Mouse (Mus musculus): Measurements from ENCODE around the gene 1700109H08Rik. TPM values are rescaled to one million over a fixed set of nuclear protein-coding genes. Genes with fewer than 3 reads are reported as not detected.

Gene 1700109H08Rik
- polyA plus RNA-seq, 1 experiment from 2014 or later, result 2.5 TPM

- peaks cover 22% of the 10 kb centered on the region for H3K4me1 ChIP-seq (replicated peaks)
- no peak for ATAC-seq (ENCODE audit: low FRiP score)
- no peak overlapping the region for H3K9ac ChIP-seq
- H3K27ac ChIP-seq, result no peak overlapping the region
- no peaks in the 10 kb centered on the region for H3K27me3 ChIP-seq
- H3K4me3 ChIP-seq, result no peak overlapping the region
- H3K9me3 ChIP-seq, result no peaks in the 10 kb centered on the region
- H3K36me3 ChIP-seq, result peaks cover 7% of the 10 kb centered on the region
- H3K4me2 ChIP-seq, result no peak overlapping the region
- 88% methylated on average over 1 of the region's 1 CpGs for WGBS
Observed at GRCm38 (mm10) chr5:3546226-3546625, 25.1 kb upstream of the 1700109H08Rik start.

- no peaks in the 10 kb centered on the region for H3K27me3 ChIP-seq
- peaks cover under 1% of the 10 kb centered on the region; the same call in 1 of the 2 replicates for H3K4me1 ChIP-seq (replicated peaks)
- peaks cover 23% of the 10 kb centered on the region for H3K36me3 ChIP-seq
- no peak overlapping the region for H3K4me2 ChIP-seq
- no peak for ATAC-seq (ENCODE audit: low FRiP score)
- H3K9me3 ChIP-seq, result no peaks in the 10 kb centered on the region
- H3K27ac ChIP-seq, result no peak overlapping the region
- WGBS, result 98% methylated on average over 1 of the region's 1 CpGs
- H3K9ac ChIP-seq, result no peak overlapping the region
- H3K4me3 ChIP-seq, result no peak overlapping the region
Observed at GRCm38 (mm10) chr5:3551481-3551880, 19.9 kb upstream of the 1700109H08Rik start.

DNA sequence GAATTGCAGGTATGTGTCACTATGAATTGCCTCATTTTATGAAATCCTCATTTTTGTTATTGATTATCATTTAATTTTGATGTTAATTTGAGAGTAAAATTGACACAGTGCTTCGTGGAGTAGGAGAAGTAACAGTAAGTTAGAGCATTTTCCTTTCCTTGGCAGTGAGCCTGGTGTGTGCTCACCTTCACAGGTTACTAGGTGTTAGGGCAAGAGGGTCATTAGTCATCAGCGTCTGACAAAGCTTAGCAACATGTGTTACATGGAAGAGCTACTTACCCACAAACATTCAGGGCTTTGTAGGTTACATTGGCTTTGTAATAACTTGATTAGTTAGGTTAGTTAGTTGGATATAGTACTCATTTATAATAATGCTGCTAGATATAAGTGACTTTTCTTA is 17.2 kb upstream of the 1700109H08Rik start:
- H3K4me1 ChIP-seq (replicated peaks), result no peaks in the 10 kb centered on the region
- no peaks in the 10 kb centered on the region for H3K9me3 ChIP-seq
- no peak overlapping the region for H3K4me3 ChIP-seq
- no peaks in the 10 kb centered on the region for H3K27me3 ChIP-seq
- H3K4me2 ChIP-seq, result no peak overlapping the region
- ATAC-seq (ENCODE audit: low FRiP score), result no peak
- no peak overlapping the region for H3K9ac ChIP-seq
- H3K36me3 ChIP-seq, result peaks cover 35% of the 10 kb centered on the region
- no peak overlapping the region for H3K27ac ChIP-seq
- WGBS, result 87% methylated on average over 2 of the region's 2 CpGs

- H3K4me2 ChIP-seq, result no peak overlapping the region
- H3K4me3 ChIP-seq, result no peak overlapping the region
- H3K4me1 ChIP-seq (replicated peaks), result no peaks in the 10 kb centered on the region
- H3K9ac ChIP-seq, result no peak overlapping the region
- WGBS, result 100% methylated on average over 2 of the region's 2 CpGs
- no peaks in the 10 kb centered on the region for H3K27me3 ChIP-seq
- H3K9me3 ChIP-seq, result 0 out of 2 replicates have a peak, but pooled peaks cover 3% of the 10 kb centered on the region
- peaks cover 96% of the 10 kb centered on the region for H3K36me3 ChIP-seq
- ATAC-seq (ENCODE audit: low FRiP score), result no peak
- no peak overlapping the region for H3K27ac ChIP-seq
Observed at GRCm38 (mm10) chr5:3574825-3575224, 3.5 kb downstream of the 1700109H08Rik start.

- H3K9me3 ChIP-seq, result 0 out of 2 replicates have a peak, but pooled peaks cover 3% of the 10 kb centered on the region
- H3K27ac ChIP-seq, result no peak overlapping the region
- H3K4me1 ChIP-seq (replicated peaks), result no peaks in the 10 kb centered on the region
- 93% methylated on average over 2 of the region's 2 CpGs for WGBS
- H3K4me3 ChIP-seq, result no peak overlapping the region
- no peak overlapping the region for H3K4me2 ChIP-seq
- H3K36me3 ChIP-seq, result peaks cover 92% of the 10 kb centered on the region
- no peak for ATAC-seq (ENCODE audit: low FRiP score)
- no peak overlapping the region for H3K9ac ChIP-seq
- no peaks in the 10 kb centered on the region for H3K27me3 ChIP-seq
Observed at GRCm38 (mm10) chr5:3577939-3578338, 6.6 kb downstream of the 1700109H08Rik start.

DNA sequence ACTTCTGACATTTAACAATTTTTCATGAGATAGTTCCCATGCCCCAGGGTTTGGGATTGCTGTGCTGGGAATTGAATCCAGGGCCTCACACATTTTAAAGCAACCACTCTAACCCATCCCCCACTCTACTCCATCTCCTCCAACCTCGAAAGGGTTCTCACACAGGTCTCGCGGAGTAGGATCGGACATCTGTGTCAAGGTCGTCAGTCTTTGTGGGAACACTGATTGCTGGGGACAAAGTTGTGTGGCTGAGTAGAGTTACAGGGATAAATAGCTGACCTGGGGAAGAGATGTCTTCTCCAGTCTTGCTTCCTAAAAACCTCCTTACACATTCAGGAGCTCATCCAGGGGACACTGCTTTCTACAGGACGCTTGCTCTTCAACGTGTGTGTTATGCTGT is 7.7 kb downstream of the 1700109H08Rik start:
- ATAC-seq (ENCODE audit: low FRiP score), result no peak
- no peak overlapping the region for H3K4me3 ChIP-seq
- no peak overlapping the region for H3K4me2 ChIP-seq
- H3K9ac ChIP-seq, result no peak overlapping the region
- no peaks in the 10 kb centered on the region for H3K4me1 ChIP-seq (replicated peaks)
- WGBS, result 98% methylated on average over 7 of the region's 7 CpGs
- H3K27me3 ChIP-seq, result no peaks in the 10 kb centered on the region
- peaks cover 92% of the 10 kb centered on the region for H3K36me3 ChIP-seq
- H3K27ac ChIP-seq, result no peak overlapping the region
- 0 out of 2 replicates have a peak, but pooled peaks cover 3% of the 10 kb centered on the region for H3K9me3 ChIP-seq

GRCm38 (mm10) chr5:3595693-3596398 is 24.5 kb downstream of the 1700109H08Rik start, which contains the start of gene Pex1:
Pex1 (plus strand) TSS chr5:3596066.
- Histone ChIP-seq H3K4me2 (peak within 1 kb of the TSS; percentile 83), H3K9ac (peak within 1 kb of the TSS; percentile 83), H3K27ac (peak within 1 kb of the TSS; percentile 90), H3K36me3 (peaks cover 15% of the 10 kb centered on the region), H3K9me3 (no peaks in the 10 kb centered on the region), H3K27me3 (no peaks in the 10 kb centered on the region), H3K4me3 (peak within 1 kb of the TSS; percentile 79), H3K4me1 (replicated peaks) (peaks cover 28% of the 10 kb centered on the region)
- ATAC-seq (ENCODE audit: low FRiP score), result peak; percentile 98
- WGBS, result under 1% methylated on average over 50 of the region's 50 CpGs

DNA sequence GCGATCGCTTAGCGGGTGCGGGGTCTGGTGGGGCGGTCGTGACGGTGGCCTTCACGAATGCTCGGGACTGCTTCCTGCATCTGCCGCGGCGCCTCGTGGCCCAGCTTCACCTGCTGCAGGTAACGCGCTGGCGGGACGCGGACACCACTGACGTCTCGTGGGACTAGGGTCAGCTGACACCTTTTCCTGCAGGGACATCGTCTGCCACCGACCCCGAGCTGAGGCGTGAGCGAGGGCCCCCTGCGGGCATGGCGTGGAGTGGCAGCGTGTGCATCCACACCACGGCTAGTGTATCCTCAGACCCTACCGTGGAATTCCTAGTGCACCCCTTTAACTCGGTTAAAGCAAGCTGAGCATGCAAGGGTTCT is 25.0 kb downstream of the 1700109H08Rik start, which contains the start of gene Rbm48:
Rbm48 (minus strand) TSS at position 187 of the 368 bp plus-strand sequence.
- no peaks in the 10 kb centered on the region for H3K27me3 ChIP-seq
- H3K27ac ChIP-seq, result peak within 1 kb of the TSS; percentile 90
- ATAC-seq (ENCODE audit: low FRiP score), result peak; percentile 88
- H3K4me2 ChIP-seq, result peak within 1 kb of the TSS; percentile 83
- H3K4me3 ChIP-seq, result peak within 1 kb of the TSS; percentile 79
- H3K9ac ChIP-seq, result peak within 1 kb of the TSS; percentile 83
- no peaks in the 10 kb centered on the region for H3K9me3 ChIP-seq
- 0% methylated on average over 31 of the region's 31 CpGs for WGBS
- peaks cover 28% of the 10 kb centered on the region for H3K4me1 ChIP-seq (replicated peaks)
- peaks cover 10% of the 10 kb centered on the region for H3K36me3 ChIP-seq

DNA sequence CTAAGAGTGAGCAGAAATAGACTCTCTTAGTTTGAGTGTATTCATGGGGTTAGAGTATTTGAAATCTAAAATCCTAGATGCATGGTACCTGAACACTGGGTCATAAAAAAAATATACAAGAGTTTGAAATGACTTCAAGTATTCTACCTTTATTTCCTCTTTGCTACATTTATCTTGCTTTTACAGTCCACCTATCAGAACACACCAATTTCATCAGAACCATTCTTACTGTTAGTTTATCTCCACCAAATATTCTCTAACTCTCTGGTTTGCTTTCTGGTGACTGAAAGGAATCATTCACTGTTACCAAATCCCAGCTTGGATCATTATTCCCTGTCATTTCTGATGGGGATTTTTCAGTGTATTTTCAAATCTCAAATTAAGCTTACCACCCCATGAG is 25.8 kb downstream of the 1700109H08Rik start:
- Histone ChIP-seq H3K4me2 (peak overlapping the region; percentile 71), H3K4me1 (replicated peaks) (peaks cover 28% of the 10 kb centered on the region), H3K27ac (no peak overlapping the region), H3K4me3 (peak overlapping the region; percentile 79), H3K36me3 (0 out of 2 replicates have a peak, but pooled peaks cover 5% of the 10 kb centered on the region), H3K9ac (peak overlapping the region; percentile 83; the same call in 1 of the 2 replicates), H3K27me3 (no peaks in the 10 kb centered on the region), H3K9me3 (no peaks in the 10 kb centered on the region)
- no peak for ATAC-seq (ENCODE audit: low FRiP score)

- H3K27me3 ChIP-seq, result no peaks in the 10 kb centered on the region
- H3K9ac ChIP-seq, result no peak overlapping the region
- peaks cover 28% of the 10 kb centered on the region for H3K4me1 ChIP-seq (replicated peaks)
- no peaks in the 10 kb centered on the region for H3K9me3 ChIP-seq
- no peak overlapping the region for H3K4me3 ChIP-seq
- 95% methylated on average over 5 of the region's 5 CpGs for WGBS
- no peak overlapping the region for H3K4me2 ChIP-seq
- H3K27ac ChIP-seq, result no peak overlapping the region
- ATAC-seq (ENCODE audit: low FRiP score), result no peak
- H3K36me3 ChIP-seq, result peaks cover 1% of the 10 kb centered on the region; the same call in 1 of the 2 replicates
Observed at GRCm38 (mm10) chr5:3598766-3599165, 27.4 kb downstream of the 1700109H08Rik start.

GRCm38 (mm10) chr5:3600298-3600697 is 28.9 kb downstream of the 1700109H08Rik start:
- H3K9me3 ChIP-seq, result no peaks in the 10 kb centered on the region
- H3K4me3 ChIP-seq, result no peak overlapping the region
- WGBS, result 92% methylated on average over 1 of the region's 1 CpGs
- no peak overlapping the region for H3K4me2 ChIP-seq
- H3K4me1 ChIP-seq (replicated peaks), result peaks cover 14% of the 10 kb centered on the region
- no peak overlapping the region for H3K9ac ChIP-seq
- no peak overlapping the region for H3K27ac ChIP-seq
- peaks cover 15% of the 10 kb centered on the region for H3K36me3 ChIP-seq
- no peaks in the 10 kb centered on the region for H3K27me3 ChIP-seq
- ATAC-seq (ENCODE audit: low FRiP score), result no peak

GRCm38 (mm10) chr5:3600790-3601189 is 29.4 kb downstream of the 1700109H08Rik start:
- Histone ChIP-seq H3K9me3 (no peaks in the 10 kb centered on the region), H3K4me2 (no peak overlapping the region), H3K9ac (no peak overlapping the region), H3K27me3 (no peaks in the 10 kb centered on the region), H3K4me1 (replicated peaks) (peaks cover 11% of the 10 kb centered on the region), H3K4me3 (no peak overlapping the region), H3K27ac (no peak overlapping the region), H3K36me3 (peaks cover 20% of the 10 kb centered on the region)
- ATAC-seq (ENCODE audit: low FRiP score), result no peak
- WGBS, result 94% methylated on average over 3 of the region's 3 CpGs

- 97% methylated on average over 9 of the region's 9 CpGs for WGBS
Observed at GRCm38 (mm10) chr5:3607114-3607513, 35.7 kb downstream of the 1700109H08Rik start.

More at GRCm38 (mm10) chr5:3607114-3607513, 35.7 kb downstream of the 1700109H08Rik start:
- no peak for ATAC-seq (ENCODE audit: low FRiP score)
- H3K36me3 ChIP-seq, result peaks cover 64% of the 10 kb centered on the region
- no peaks in the 10 kb centered on the region for H3K9me3 ChIP-seq
- no peaks in the 10 kb centered on the region for H3K27me3 ChIP-seq
- no peak overlapping the region for H3K9ac ChIP-seq
- H3K4me1 ChIP-seq (replicated peaks), result no peaks in the 10 kb centered on the region
- no peak overlapping the region for H3K27ac ChIP-seq
- no peak overlapping the region for H3K4me3 ChIP-seq
- H3K4me2 ChIP-seq, result no peak overlapping the region
